13 mouse cellular contexts compared by ENCODE assay signal in the genomic region with DNA sequence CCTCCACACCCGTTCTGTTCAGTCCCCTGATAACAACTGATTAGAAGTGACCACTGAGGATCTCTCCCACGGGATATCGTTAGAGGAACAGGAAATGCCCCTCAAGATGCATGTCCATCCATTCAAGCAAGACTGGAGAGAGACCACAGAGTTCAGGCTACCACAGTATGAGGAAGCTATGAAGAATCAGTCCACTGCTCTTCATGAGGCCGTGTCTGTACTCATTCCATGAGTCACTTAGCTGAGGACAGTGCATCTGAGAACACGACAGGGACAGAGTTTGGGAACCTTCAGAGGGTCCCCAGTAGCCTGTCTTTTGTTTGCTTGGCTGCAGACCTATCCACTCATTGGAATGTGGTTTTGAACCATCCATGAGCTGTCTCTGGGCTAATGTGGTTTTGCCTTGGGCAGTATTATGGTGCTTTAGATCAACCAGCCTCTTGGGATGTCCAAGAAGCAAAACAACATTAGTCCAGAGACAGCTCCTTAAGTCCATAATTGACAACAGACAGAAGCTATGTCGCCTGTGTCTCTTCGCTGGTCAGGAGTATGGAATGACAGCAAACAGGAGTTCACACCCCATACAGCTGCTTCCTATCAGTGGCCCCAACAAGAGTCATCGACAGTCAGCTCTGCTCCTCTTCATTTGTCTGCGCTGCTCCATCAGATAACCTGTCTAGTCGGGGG. TPM values are rescaled to one million over a fixed set of nuclear protein-coding genes. Genes with fewer than 3 reads are reported as not detected.
DNase-seq lines count a peak whose midpoint lies in the region; ATAC-seq and TF ChIP-seq lines count a peak whose summit lies in the region.
"Had no signal": no experiment of that assay in that cellular context is flagged by ENCODE, and none has a peak within 500 bp of the region (broad histone marks: within the 10 kb centered on the region; RNA-seq: fewer than 3 reads in every experiment).

No protein-coding gene starts in this region.

- CTCF ChIA-PET in Patski (lab: Charles Lee) = interaction anchor here (1.1 to 1.4 kb wide), 3 partner anchors 9 to 155 kb away, joined by 3 to 4 read pairs (median 4); no protein-coding TSS in a partner anchor

- H3K36me3 ChIP-seq in forebrain, embryonic 10.5 days (replicated peaks) = no peaks in the 10 kb centered on the region
- H3K36me3 ChIP-seq in forebrain, postnatal 0 days (ENCODE audit: insufficient read depth) = no peaks in the 10 kb centered on the region
- H3K36me3 ChIP-seq in kidney, postnatal 0 days (ENCODE audit: insufficient read depth, low read length) = no peaks in the 10 kb centered on the region
- H3K36me3 ChIP-seq in midbrain, embryonic 16.5 days (ENCODE audit: control insufficient read depth, insufficient read depth, low read length) = no peaks in the 10 kb centered on the region

- no peak for DNase-seq in forebrain, embryonic 10.5 days (ENCODE audit: extremely low spot score, low spot score)
- DNase-seq in forebrain, postnatal 0 days = no peak
- DNase-seq in kidney, postnatal 0 days (ENCODE audit: low spot score) = no peak
- no peak for DNase-seq in kidney, adult 9 months
- no peak for DNase-seq in Patski (ENCODE audit: low read depth, low spot score)
- DNase-seq in layer of hippocampus, postnatal 14 days (ENCODE audit: low spot score in 2 of 2) = no peak
- DNase-seq: adrenal gland, postnatal 36 days; cerebellum, postnatal 36 days; gastrocnemius, postnatal 25 days; right cerebral cortex, adult 18-20 months had no signal

- WGBS in forebrain, embryonic 10.5 days = 73% methylated on average over 10 of the region's 10 CpGs
- WGBS in forebrain, postnatal 0 days = 83% methylated on average over 10 of the region's 10 CpGs
- 61% methylated on average over 10 of the region's 10 CpGs for WGBS in kidney, postnatal 0 days
- WGBS in midbrain, embryonic 16.5 days = 88% methylated on average over 10 of the region's 10 CpGs

- H3K4me1 ChIP-seq in forebrain, embryonic 10.5 days = peaks cover 33% of the 10 kb centered on the region
- H3K4me1 ChIP-seq in forebrain, postnatal 0 days (ENCODE audit: insufficient read depth) = no peaks in the 10 kb centered on the region
- H3K4me1 ChIP-seq in kidney, postnatal 0 days (replicated peaks; ENCODE audit: insufficient read depth, low read length) = peaks cover 18% of the 10 kb centered on the region
- H3K4me1 ChIP-seq in midbrain, embryonic 16.5 days (ENCODE audit: control insufficient read depth, insufficient read depth, low read length) = no peaks in the 10 kb centered on the region

- no peak overlapping the region for H3K9ac ChIP-seq in forebrain, postnatal 0 days
- H3K9ac ChIP-seq in kidney, postnatal 0 days (ENCODE audit: low read depth, low read length) = no peak overlapping the region
- no peak overlapping the region for H3K9ac ChIP-seq in midbrain, embryonic 16.5 days (ENCODE audit: low read depth, low read length)

- POLR2A ChIA-PET in Patski (lab: Charles Lee) = interaction anchor here (0.8 to 1.0 kb wide), 3 partner anchors 25 to 168 kb away, joined by 3 read pairs; no protein-coding TSS in a partner anchor

- TF ChIP-seq CTCF in forebrain, postnatal 0 days (IDR thresholded peaks at IDR 0.05; ENCODE audit: low read depth) = no peak
- TF ChIP-seq CTCF in kidney, postnatal 0 days (IDR thresholded peaks at IDR 0.05; ENCODE audit: low read depth) = no peak
- TF ChIP-seq CTCF in Patski (IDR thresholded peaks at IDR 0.05) = no peak

- ATAC-seq in forebrain, postnatal 0 days = no peak
- no peak for ATAC-seq in kidney, postnatal 0 days (replicated peaks; ENCODE audit: low FRiP score, low read depth)
- peak; percentile 37 for ATAC-seq in Patski
- peak; percentile 58 for ATAC-seq in monocyte, adult 5-6 weeks (replicated peaks; ENCODE audit: insufficient number of reproducible peaks, low FRiP score, low TSS enrichment, poor library complexity, severe bottlenecking)
- ATAC-seq in midbrain, embryonic 16.5 days = no peak

- H3K27me3 ChIP-seq in forebrain, embryonic 10.5 days (ENCODE audit: poor library complexity, severe bottlenecking) = no peaks in the 10 kb centered on the region
- H3K27me3 ChIP-seq in forebrain, postnatal 0 days (ENCODE audit: insufficient read depth, low read length) = no peaks in the 10 kb centered on the region
- no peaks in the 10 kb centered on the region for H3K27me3 ChIP-seq in kidney, postnatal 0 days (ENCODE audit: insufficient read depth, low read length)
- no peaks in the 10 kb centered on the region for H3K27me3 ChIP-seq in Patski
- no peaks in the 10 kb centered on the region for H3K27me3 ChIP-seq in midbrain, embryonic 16.5 days (ENCODE audit: control insufficient read depth, insufficient read depth, low read depth, low read length)

- H3K4me2 ChIP-seq in forebrain, postnatal 0 days (ENCODE audit: low read depth) = no peak overlapping the region
- no peak overlapping the region for H3K4me2 ChIP-seq in kidney, postnatal 0 days (ENCODE audit: low read length)
- no peak overlapping the region for H3K4me2 ChIP-seq in midbrain, embryonic 16.5 days (ENCODE audit: low read length)

- no peak overlapping the region for H3K4me3 ChIP-seq in forebrain, embryonic 10.5 days
- no peak overlapping the region for H3K4me3 ChIP-seq in forebrain, postnatal 0 days (ENCODE audit: low read depth, low read length)
- H3K4me3 ChIP-seq in kidney, postnatal 0 days (replicated peaks; ENCODE audit: low read depth, low read length) = no peak overlapping the region
- no peak overlapping the region for H3K4me3 ChIP-seq in midbrain, embryonic 16.5 days (ENCODE audit: low read depth, low read length)

- peak overlapping the region; percentile 56; the same call in 1 of the 2 replicates for H3K27ac ChIP-seq in forebrain, embryonic 10.5 days
- no peak overlapping the region for H3K27ac ChIP-seq in forebrain, postnatal 0 days (ENCODE audit: low read depth, low read length)
- H3K27ac ChIP-seq in kidney, postnatal 0 days = peak overlapping the region; percentile 42; the same call in 1 of the 2 replicates
- H3K27ac ChIP-seq in midbrain, embryonic 16.5 days (ENCODE audit: low read length) = no peak overlapping the region

- in situ Hi-C loops in Patski (cut with MboI; ENCODE audit: low pct_unique_long_range_greater_than_20kb) = no loop called here

- H3K9me3 ChIP-seq in forebrain, embryonic 10.5 days = no peaks in the 10 kb centered on the region
- no peaks in the 10 kb centered on the region for H3K9me3 ChIP-seq in forebrain, postnatal 0 days (ENCODE audit: low read length)
- H3K9me3 ChIP-seq in kidney, postnatal 0 days (replicated peaks; ENCODE audit: low read length) = no peaks in the 10 kb centered on the region
- H3K9me3 ChIP-seq in midbrain, embryonic 16.5 days (replicated peaks; ENCODE audit: control insufficient read depth, low read length, poor library complexity, severe bottlenecking) = no peaks in the 10 kb centered on the region

RNA-seq across cellular contexts. Expression of gene Tns3, which starts 37.7 kb away (rescaled TPM):
- 13.3 and 13.8 TPM in 2 replicates for polyA plus RNA-seq in forebrain, embryonic 10.5 days (2016; fragmentation: Nextera tagmentation; extraction: Ambion mirVana)
- total RNA-seq in forebrain, postnatal 0 days (2014; rRNA removed) = 16.3 and 26.5 TPM in 2 replicates
- 3.1 and 6.2 TPM in 2 replicates for polyA plus RNA-seq in forebrain, postnatal 0 days (2015; fragmentation: Nextera tagmentation; extraction: Ambion mirVana)
- 17.6 and 18.2 TPM in 2 replicates for polyA plus RNA-seq in kidney, postnatal 0 days (2015; fragmentation: Nextera tagmentation; extraction: Ambion mirVana)
- polyA plus RNA-seq in Patski (2021) = 75.4 TPM
- total RNA-seq in monocyte, adult 5-6 weeks (2017) = 6.3 to 8.1 TPM (median 6.5 TPM) in 3 replicates
- polyA plus RNA-seq in midbrain, embryonic 16.5 days (2015; fragmentation: Nextera tagmentation; extraction: Ambion mirVana) = 5.3 TPM in 2 replicates
- 10 to 100 TPM; 69.9 to 73.2 TPM for total RNA-seq in layer of hippocampus, postnatal 14 days (2021)
- total RNA-seq: MEL had no signal

Comparison
In these comparisons a context has a peak if more than half of its experiments do, and no peak if none do; other contexts are left out.
1. H3K27ac ChIP-seq: peak in forebrain, embryonic 10.5 days (single experiment) and kidney, postnatal 0 days (single experiment); none in forebrain, postnatal 0 days (single experiment) and midbrain, embryonic 16.5 days (single experiment).
2. ATAC-seq: peak in Patski (single experiment) and monocyte, adult 5-6 weeks (single experiment); none in forebrain, postnatal 0 days (single experiment), kidney, postnatal 0 days (single experiment) and midbrain, embryonic 16.5 days (single experiment).